In the genomic region with DNA sequence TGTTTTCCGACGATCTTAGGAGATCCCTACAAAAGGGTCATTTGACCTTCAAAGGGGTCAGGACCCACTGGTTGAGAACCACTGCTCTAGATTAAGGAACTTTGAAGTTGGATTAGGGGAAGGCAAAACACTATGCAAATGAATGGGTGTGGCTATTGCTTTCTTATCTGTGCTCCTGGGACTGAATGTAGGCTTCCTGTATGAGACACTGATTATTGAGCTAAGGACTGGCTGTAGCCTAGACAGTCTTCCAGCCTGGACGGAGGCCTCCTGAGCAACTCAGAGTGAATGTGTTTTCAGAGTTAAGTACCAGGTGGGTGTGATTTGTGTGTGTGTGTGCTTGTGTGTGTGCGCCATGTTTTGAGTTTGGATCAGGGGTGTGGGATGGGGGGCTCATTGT, we compare ENCODE assay signal across 15 mouse cellular contexts. TPM values are rescaled to one million over a fixed set of nuclear protein-coding genes. Genes with fewer than 3 reads are reported as not detected.
"Had no signal": no experiment of that assay in that cellular context is flagged by ENCODE, and none has a peak within 500 bp of the region (broad histone marks: within the 10 kb centered on the region; RNA-seq: fewer than 3 reads in every experiment).

No protein-coding gene starts in this region.

- DNase-seq: kidney, postnatal 36 days; layer of hippocampus, adult 9-11 months; liver; liver, embryonic 13.5 days; liver, postnatal 0 days; lung, postnatal 36 days; thymus, postnatal 4 days had no signal

- H3K27me3 ChIP-seq: liver, embryonic 13.5 days had no signal

- H3K27ac ChIP-seq: limb, embryonic 12.5 days; liver, embryonic 13.5 days; midbrain, embryonic 13.5 days; neural tube, embryonic 15.5 days; stomach, postnatal 0 days had no signal

- H3K4me2 ChIP-seq: limb, embryonic 12.5 days; liver, embryonic 13.5 days; midbrain, embryonic 13.5 days; neural tube, embryonic 15.5 days had no signal

- ATAC-seq: liver, postnatal 0 days; midbrain, embryonic 13.5 days had no signal

- H3K4me3 ChIP-seq: limb, embryonic 12.5 days; liver, embryonic 13.5 days; midbrain, embryonic 13.5 days; myocyte; neural tube, embryonic 15.5 days had no signal

- H3K9me3 ChIP-seq: limb, embryonic 12.5 days; liver, embryonic 13.5 days; midbrain, embryonic 13.5 days; neural tube, embryonic 15.5 days had no signal

- H3K9ac ChIP-seq: liver, embryonic 13.5 days; liver, postnatal 0 days; midbrain, embryonic 13.5 days; neural tube, embryonic 15.5 days had no signal

- H3K36me3 ChIP-seq: limb, embryonic 12.5 days; liver, embryonic 13.5 days; midbrain, embryonic 13.5 days; neural tube, embryonic 15.5 days had no signal

RNA-seq across cellular contexts. Expression of a gene that starts 59.5 kb away (rescaled TPM):
- polyA plus RNA-seq: kidney, embryonic 16.5 days; limb, embryonic 12.5 days; liver, embryonic 13.5 days; liver, postnatal 0 days; lung, embryonic 16.5 days; midbrain, embryonic 13.5 days; myocyte; neural tube, embryonic 11.5 days; neural tube, embryonic 15.5 days; stomach, postnatal 0 days had no signal
